Mouse (Mus musculus) midbrain, embryonic 14.5 days (tissue): ENCODE results near the gene Proz. TPM values are rescaled to one million over a fixed set of nuclear protein-coding genes. Genes with fewer than 3 reads are reported as not detected.
"Not testable (repeated sequence)": the region's sequence is repeated elsewhere in the genome, so short reads cannot be mapped to it uniquely, and the experiment has no call there.

Experiments used
- ATAC-seq: fragments of 200-750 bp; cut with Nextera tagmentation; 2 replicates; pipeline ENCODE4 v1.8.0; 2017; ENCODE audit warnings: moderate number of reproducible peaks, moderate library complexity; ENCODE audit not compliant: low FRiP score, low TSS enrichment
- DNase-seq: peaks from one replicate; pipeline ENCODE4 v3.0.0-alpha.2; 2015
- H3K27ac ChIP-seq: fragments of 300-500 bp; sonication (generic); replicated peaks from 2 replicates; pipeline ENCODE4 v1.5.1; 2014; ENCODE audit warnings: mild to moderate bottlenecking, low read depth, low read length, moderate library complexity
- H3K27me3 ChIP-seq: fragments of 300-500 bp; sonication (generic); 2 replicates; pipeline ENCODE4 v1.6.1; 2014; ENCODE audit warnings: low read length, control low read depth, mixed read lengths; ENCODE audit not compliant: control insufficient read depth, insufficient read depth
- H3K36me3 ChIP-seq: fragments of 300-500 bp; sonication (generic); 2 replicates; pipeline ENCODE4 v1.6.1; 2014; ENCODE audit warnings: low read length, control low read depth; ENCODE audit not compliant: control insufficient read depth, insufficient read depth
- H3K4me1 ChIP-seq: fragments of 300-500 bp; sonication (generic); 2 replicates; pipeline ENCODE4 v1.6.1; 2014; ENCODE audit warnings: mild to moderate bottlenecking, antibody characterized with exemption, low read length, control low read depth; ENCODE audit not compliant: control insufficient read depth, insufficient read depth
- H3K4me2 ChIP-seq: fragments of 300-500 bp; sonication (generic); 2 replicates; pipeline ENCODE4 v1.6.1; 2014; ENCODE audit warnings: mild to moderate bottlenecking, low read length, moderate library complexity
- H3K4me3 ChIP-seq: fragments of 300-500 bp; sonication (generic); replicated peaks from 2 replicates; pipeline ENCODE4 v1.5.1; 2014; ENCODE audit warnings: low read depth, low read length
- H3K9ac ChIP-seq: fragments of 300-500 bp; sonication (generic); replicated peaks from 2 replicates; pipeline ENCODE4 v1.6.1; 2014; ENCODE audit warnings: mild to moderate bottlenecking, low read length, moderate library complexity
- H3K9me3 ChIP-seq: fragments of 300-500 bp; sonication (generic); 2 replicates; pipeline ENCODE4 v1.6.1; 2016; ENCODE audit warnings: low read length, control low read depth, mixed read lengths; ENCODE audit not compliant: control insufficient read depth
- WGBS: fragments of 180-500 bp; shearing (Covaris S2); extraction: QIAGEN DNeasy Blood & Tissue Kit; methylation state at CpG from one replicate; pipeline ENCODE4 v1.1.7; 2014; 5-methylcytosine and 5-hydroxymethylcytosine counted together
- polyA plus RNA-seq: library from polyadenylated mRNA; unstranded; fragments of >200 nt; fragmentation: Nextera tagmentation; extraction: Ambion mirVana; gene quantifications from 2 replicates; pipeline ENCODE4 v1.2.1, GENCODE M21; 2014

The Proz gene
- polyA plus RNA-seq, 1 experiment from 2014 or later, result 1.4 TPM

GRCm38 (mm10) chr8:13075579-13075978 is 14.9 kb downstream of the Proz start:
- not testable (repeated sequence) for H3K4me1 ChIP-seq, ATAC-seq, H3K4me2 ChIP-seq, DNase-seq, H3K9me3 ChIP-seq, H3K9ac ChIP-seq, H3K27me3 ChIP-seq, H3K4me3 ChIP-seq, H3K27ac ChIP-seq
- peaks cover 81% of the 10 kb centered on the region for H3K36me3 ChIP-seq
- WGBS, result 92% methylated on average over 1 of the region's 1 CpGs

GRCm38 (mm10) chr8:13077542-13077941 is 16.8 kb downstream of the Proz start:
- no peak overlapping the region for H3K4me2 ChIP-seq
- no peak for DNase-seq
- no peaks in the 10 kb centered on the region for H3K9me3 ChIP-seq
- H3K4me1 ChIP-seq, result no peaks in the 10 kb centered on the region
- 88% methylated on average over 7 of the region's 7 CpGs for WGBS
- H3K4me3 ChIP-seq, result no peak overlapping the region
- peaks cover 99% of the 10 kb centered on the region for H3K36me3 ChIP-seq
- no peak overlapping the region for H3K9ac ChIP-seq
- no peak overlapping the region for H3K27ac ChIP-seq
- no peaks in the 10 kb centered on the region for H3K27me3 ChIP-seq
- no peak for ATAC-seq

- Histone ChIP-seq H3K4me3 (peak overlapping the region; percentile 96), H3K4me1 (peaks cover 17% of the 10 kb centered on the region), H3K4me2 (peak overlapping the region; percentile 98), H3K9ac (peak overlapping the region; percentile 78), H3K27me3 (no peaks in the 10 kb centered on the region), H3K27ac (peak overlapping the region; percentile 95), H3K36me3 (peaks cover 9% of the 10 kb centered on the region), H3K9me3 (no peaks in the 10 kb centered on the region)
- peak; percentile 78 for ATAC-seq
- WGBS, result under 1% methylated on average over 45 of the region's 45 CpGs
- DNase-seq, result peak; percentile 94
Measured at GRCm38 (mm10) chr8:13104691-13105086, 44.0 kb downstream of the Proz start.

DNA sequence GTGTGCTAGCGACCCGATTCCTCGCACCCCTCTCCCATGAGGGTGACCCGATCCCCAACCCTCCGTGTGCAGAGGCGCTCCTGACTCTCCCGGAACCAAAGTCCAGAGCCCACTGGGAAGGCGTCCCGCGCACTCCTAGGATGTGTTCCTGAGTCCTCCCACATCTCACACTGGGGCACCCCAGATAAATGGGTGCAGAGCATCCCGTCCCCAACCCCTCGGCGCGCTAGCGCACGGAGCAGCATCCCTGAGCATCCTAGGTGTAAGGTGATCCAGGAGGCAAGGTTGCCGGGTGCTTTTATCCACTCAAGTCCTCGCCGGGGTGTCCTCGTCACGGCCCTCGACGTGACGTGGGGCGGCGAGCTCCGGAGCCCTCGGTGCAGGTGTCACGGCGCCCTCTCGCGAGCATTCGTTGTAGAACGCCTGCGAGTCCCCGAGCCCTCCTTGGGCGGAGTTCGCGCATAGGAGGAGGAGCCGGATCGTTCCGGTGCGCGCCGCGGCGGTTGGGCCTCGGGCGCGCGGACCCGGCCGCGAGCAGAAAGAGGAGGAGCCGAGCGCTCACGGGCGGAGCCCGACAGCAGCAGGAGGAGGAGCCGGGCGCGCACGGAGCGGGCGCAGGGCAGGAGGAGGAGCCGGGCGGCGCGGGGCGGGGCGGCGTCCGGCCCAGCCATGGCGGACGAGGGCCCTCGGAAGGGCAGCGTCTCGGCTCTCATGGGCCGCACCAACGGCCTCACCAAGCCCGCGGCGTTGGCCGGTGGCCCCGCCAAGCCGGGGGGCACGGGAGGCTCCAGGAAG is 44.6 kb downstream of the Proz start, which contains the start of the genes Pcid2 and Cul4a:
Gene Pcid2, minus strand, starts transcription at position 373 of the 795 bp plus-strand sequence.
Gene Cul4a, plus strand, starts transcription at position 535 of the 795 bp plus-strand sequence.
- Histone ChIP-seq H3K9ac (peak within 1 kb of the TSS; percentile 89), H3K9me3 (no peaks in the 10 kb centered on the region), H3K4me2 (peak within 1 kb of the TSS; percentile 98), H3K4me3 (peak within 1 kb of the TSS; percentile 96), H3K4me1 (peaks cover 17% of the 10 kb centered on the region), H3K36me3 (peaks cover 4% of the 10 kb centered on the region; the same call in 1 of the 2 replicates), H3K27ac (peak within 1 kb of the TSS; percentile 95), H3K27me3 (no peaks in the 10 kb centered on the region)
- DNase-seq (peak; percentile 99), ATAC-seq (peak; percentile 95)
- WGBS, result under 1% methylated on average over 71 of the region's 87 CpGs

- Histone ChIP-seq H3K4me1 (peaks cover 17% of the 10 kb centered on the region), H3K9ac (peak overlapping the region; percentile 89), H3K27me3 (no peaks in the 10 kb centered on the region), H3K36me3 (0 out of 2 replicates have a peak, but pooled peaks cover 2% of the 10 kb centered on the region), H3K4me2 (peak overlapping the region; percentile 98), H3K9me3 (no peaks in the 10 kb centered on the region), H3K4me3 (peak overlapping the region; percentile 96), H3K27ac (peak overlapping the region; percentile 95)
- DNase-seq, result peak; percentile 32
- ATAC-seq, result peak; percentile 53
- 1% methylated on average over 62 of the region's 63 CpGs for WGBS
Measured at GRCm38 (mm10) chr8:13105908-13106551, 45.3 kb downstream of the Proz start.

GRCm38 (mm10) chr8:13107990-13108638 is 47.4 kb downstream of the Proz start:
- Histone ChIP-seq H3K36me3 (0 out of 2 replicates have a peak, but pooled peaks cover 2% of the 10 kb centered on the region), H3K27me3 (no peaks in the 10 kb centered on the region), H3K27ac (no peak overlapping the region), H3K4me1 (peaks cover 17% of the 10 kb centered on the region), H3K9me3 (no peaks in the 10 kb centered on the region), H3K4me2 (no peak overlapping the region), H3K4me3 (no peak overlapping the region), H3K9ac (no peak overlapping the region)
- DNase-seq (no peak), ATAC-seq (no peak)
- WGBS, result 94% methylated on average over 13 of the region's 13 CpGs

- Histone ChIP-seq H3K4me3 (no peak overlapping the region), H3K27ac (no peak overlapping the region), H3K36me3 (0 out of 2 replicates have a peak, but pooled peaks cover 9% of the 10 kb centered on the region), H3K9ac (no peak overlapping the region), H3K9me3 (no peaks in the 10 kb centered on the region), H3K4me2 (no peak overlapping the region), H3K27me3 (no peaks in the 10 kb centered on the region), H3K4me1 (peaks cover 11% of the 10 kb centered on the region)
- no peak for ATAC-seq
- 96% methylated on average over 8 of the region's 8 CpGs for WGBS
- DNase-seq, result no peak
Measured at GRCm38 (mm10) chr8:13108967-13109366, 48.3 kb downstream of the Proz start.

GRCm38 (mm10) chr8:13109416-13109960 is 48.8 kb downstream of the Proz start:
- no peak for ATAC-seq
- Histone ChIP-seq H3K27me3 (no peaks in the 10 kb centered on the region), H3K27ac (no peak overlapping the region), H3K9ac (no peak overlapping the region), H3K9me3 (no peaks in the 10 kb centered on the region), H3K4me1 (peaks cover 7% of the 10 kb centered on the region), H3K4me2 (no peak overlapping the region), H3K4me3 (no peak overlapping the region), H3K36me3 (0 out of 2 replicates have a peak, but pooled peaks cover 10% of the 10 kb centered on the region)
- no peak for DNase-seq
- 92% methylated on average over 1 of the region's 1 CpGs for WGBS
